Mouse (Mus musculus): ENCODE data around the gene Hcn4. TPM values are rescaled to one million over a fixed set of nuclear protein-coding genes. Genes with fewer than 3 reads are reported as not detected.

Gene Hcn4
- total and polyA plus RNA-seq, 2 experiments, result not detected

- H3K4me3 ChIP-seq (ENCODE audit: insufficient read depth, low read depth, low read length), result no peak overlapping the region
- H3K9ac ChIP-seq (ENCODE audit: low read depth, low read length), result no peak overlapping the region
- H3K36me3 ChIP-seq (ENCODE audit: control insufficient read depth, insufficient read depth, low read length), result no peaks in the 10 kb centered on the region
- no peaks in the 10 kb centered on the region for H3K79me2 ChIP-seq (ENCODE audit: control insufficient read depth, insufficient read depth, low read length)
- peak overlapping the region; percentile 28; the same call in 1 of the 2 replicates for H3K27ac ChIP-seq (replicated peaks; ENCODE audit: insufficient read depth, low read depth, low read length)
- 56% methylated on average over 4 of the region's 4 CpGs for WGBS
- H3K27me3 ChIP-seq (ENCODE audit: control insufficient read depth, insufficient read depth, low read length), result no peaks in the 10 kb centered on the region; the same call in 1 of the 2 replicates
- TF ChIP-seq CTCF (IDR thresholded peaks at IDR 0.05; ENCODE audit: low read depth, low read length), result no peak
- TF ChIP-seq POLR2A (IDR thresholded peaks at IDR 0.05; ENCODE audit: extremely low read depth, insufficient read depth, low read length), result no peak
- no peaks in the 10 kb centered on the region for H3K4me1 ChIP-seq (ENCODE audit: control insufficient read depth, insufficient read depth, low read length)
- DNase-seq (ENCODE audit: extremely low read depth, low read depth, low spot score), result peak; percentile 7
Observed at GRCm38 (mm10) chr9:58802294-58802693, 20.9 kb upstream of the Hcn4 start.

DNA sequence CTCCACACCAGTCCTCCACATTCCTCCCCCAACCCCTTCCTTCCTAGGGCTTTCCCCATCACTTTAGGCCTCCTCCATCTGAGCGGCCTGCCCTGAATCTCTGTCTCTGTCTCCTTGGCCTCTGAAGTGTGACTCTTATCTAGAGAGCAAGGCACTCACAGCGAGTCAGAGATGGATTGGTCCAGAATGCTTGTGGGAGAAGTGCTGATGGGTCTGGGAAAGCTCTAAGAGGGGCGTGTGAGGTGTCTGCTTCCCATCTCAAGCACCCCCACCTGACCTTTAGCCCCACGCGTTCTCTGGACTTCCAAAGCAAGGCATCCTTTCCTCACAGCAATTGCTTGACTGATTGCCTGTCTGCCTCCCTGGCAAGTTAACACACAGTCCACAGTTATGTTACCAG is 20.4 kb upstream of the Hcn4 start:
- Histone ChIP-seq H3K9ac (ENCODE audit: low read depth, low read length) (no peak overlapping the region), H3K27me3 (ENCODE audit: control insufficient read depth, insufficient read depth, low read length) (no peaks in the 10 kb centered on the region), H3K4me3 (ENCODE audit: insufficient read depth, low read depth, low read length) (no peak overlapping the region), H3K36me3 (ENCODE audit: control insufficient read depth, insufficient read depth, low read length) (no peaks in the 10 kb centered on the region), H3K79me2 (ENCODE audit: control insufficient read depth, insufficient read depth, low read length) (no peaks in the 10 kb centered on the region), H3K4me1 (ENCODE audit: control insufficient read depth, insufficient read depth, low read length) (no peaks in the 10 kb centered on the region), H3K27ac (replicated peaks; ENCODE audit: insufficient read depth, low read depth, low read length) (peak overlapping the region; percentile 28; the same call in 1 of the 2 replicates)
- no peak for TF ChIP-seq POLR2A (IDR thresholded peaks at IDR 0.05; ENCODE audit: extremely low read depth, insufficient read depth, low read length)
- no peak for TF ChIP-seq CTCF (IDR thresholded peaks at IDR 0.05; ENCODE audit: low read depth, low read length)
- DNase-seq (ENCODE audit: extremely low read depth, low read depth, low spot score), result no peak
- WGBS, result 61% methylated on average over 5 of the region's 5 CpGs

- no peak overlapping the region for H3K27ac ChIP-seq (replicated peaks; ENCODE audit: insufficient read depth, low read depth, low read length)
- TF ChIP-seq POLR2A (IDR thresholded peaks at IDR 0.05; ENCODE audit: extremely low read depth, insufficient read depth, low read length), result no peak
- no peak for TF ChIP-seq CTCF (IDR thresholded peaks at IDR 0.05; ENCODE audit: low read depth, low read length)
- no peaks in the 10 kb centered on the region for H3K79me2 ChIP-seq (ENCODE audit: control insufficient read depth, insufficient read depth, low read length)
- no peaks in the 10 kb centered on the region for H3K27me3 ChIP-seq (ENCODE audit: control insufficient read depth, insufficient read depth, low read length)
- no peaks in the 10 kb centered on the region for H3K4me1 ChIP-seq (ENCODE audit: control insufficient read depth, insufficient read depth, low read length)
- DNase-seq (ENCODE audit: extremely low read depth, low read depth, low spot score), result peak; percentile 41
- no peaks in the 10 kb centered on the region for H3K36me3 ChIP-seq (ENCODE audit: control insufficient read depth, insufficient read depth, low read length)
- WGBS, result 18% methylated on average over 15 of the region's 15 CpGs
- no peak overlapping the region for H3K9ac ChIP-seq (ENCODE audit: low read depth, low read length)
- H3K4me3 ChIP-seq (ENCODE audit: insufficient read depth, low read depth, low read length), result no peak overlapping the region
Observed at GRCm38 (mm10) chr9:58805601-58806318, 17.5 kb upstream of the Hcn4 start.

GRCm38 (mm10) chr9:58811171-58811570 is 12.0 kb upstream of the Hcn4 start:
- Histone ChIP-seq H3K27ac (replicated peaks; ENCODE audit: insufficient read depth, low read depth, low read length) (no peak overlapping the region), H3K36me3 (ENCODE audit: control insufficient read depth, insufficient read depth, low read length) (no peaks in the 10 kb centered on the region), H3K27me3 (ENCODE audit: control insufficient read depth, insufficient read depth, low read length) (no peaks in the 10 kb centered on the region), H3K4me3 (ENCODE audit: insufficient read depth, low read depth, low read length) (no peak overlapping the region), H3K9ac (ENCODE audit: low read depth, low read length) (no peak overlapping the region), H3K4me1 (ENCODE audit: control insufficient read depth, insufficient read depth, low read length) (no peaks in the 10 kb centered on the region), H3K79me2 (ENCODE audit: control insufficient read depth, insufficient read depth, low read length) (no peaks in the 10 kb centered on the region)
- 67% methylated on average over 3 of the region's 3 CpGs for WGBS
- DNase-seq (ENCODE audit: extremely low read depth, low read depth, low spot score), result no peak
- no peak for TF ChIP-seq CTCF (IDR thresholded peaks at IDR 0.05; ENCODE audit: low read depth, low read length)

GRCm38 (mm10) chr9:58815552-58816260 is 7.5 kb upstream of the Hcn4 start:
- Histone ChIP-seq H3K27ac (replicated peaks; ENCODE audit: insufficient read depth, low read depth, low read length) (no peak overlapping the region), H3K9ac (ENCODE audit: low read depth, low read length) (no peak overlapping the region), H3K36me3 (ENCODE audit: control insufficient read depth, insufficient read depth, low read length) (no peaks in the 10 kb centered on the region), H3K27me3 (ENCODE audit: control insufficient read depth, insufficient read depth, low read length) (peaks cover 5% of the 10 kb centered on the region; the same call in 1 of the 2 replicates), H3K79me2 (ENCODE audit: control insufficient read depth, insufficient read depth, low read length) (no peaks in the 10 kb centered on the region), H3K4me3 (ENCODE audit: insufficient read depth, low read depth, low read length) (no peak overlapping the region), H3K4me1 (ENCODE audit: control insufficient read depth, insufficient read depth, low read length) (no peaks in the 10 kb centered on the region)
- TF ChIP-seq CTCF (IDR thresholded peaks at IDR 0.05; ENCODE audit: low read depth, low read length) (no peak), POLR2A (IDR thresholded peaks at IDR 0.05; ENCODE audit: extremely low read depth, insufficient read depth, low read length) (no peak)
- no peak for DNase-seq (ENCODE audit: extremely low read depth, low read depth, low spot score)
- 48% methylated on average over 15 of the region's 15 CpGs for WGBS

DNA sequence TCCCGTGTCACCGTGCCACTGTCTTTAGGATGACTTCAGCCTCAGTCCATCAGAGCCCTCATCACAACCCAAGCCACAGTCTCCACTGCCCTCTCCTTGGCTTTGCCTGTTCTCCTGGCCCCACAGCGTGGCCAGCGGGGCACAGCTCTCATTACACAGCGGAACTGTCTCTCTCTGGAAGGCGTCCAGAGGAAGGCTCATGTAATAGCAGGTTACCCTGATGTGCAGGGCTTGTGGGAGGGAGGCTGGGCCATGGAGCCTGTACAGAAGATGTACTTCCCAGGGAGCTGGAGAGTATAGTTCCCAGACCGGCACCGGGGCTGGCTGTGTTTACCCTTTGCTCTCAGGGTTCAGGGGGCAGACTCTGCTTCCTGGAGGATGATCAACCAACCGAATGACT is 6.8 kb upstream of the Hcn4 start:
- Histone ChIP-seq H3K4me1 (ENCODE audit: control insufficient read depth, insufficient read depth, low read length) (no peaks in the 10 kb centered on the region), H3K36me3 (ENCODE audit: control insufficient read depth, insufficient read depth, low read length) (no peaks in the 10 kb centered on the region), H3K9ac (ENCODE audit: low read depth, low read length) (no peak overlapping the region), H3K79me2 (ENCODE audit: control insufficient read depth, insufficient read depth, low read length) (no peaks in the 10 kb centered on the region), H3K27me3 (ENCODE audit: control insufficient read depth, insufficient read depth, low read length) (peaks cover 5% of the 10 kb centered on the region; the same call in 1 of the 2 replicates), H3K27ac (replicated peaks; ENCODE audit: insufficient read depth, low read depth, low read length) (no peak overlapping the region), H3K4me3 (ENCODE audit: insufficient read depth, low read depth, low read length) (no peak overlapping the region)
- DNase-seq (ENCODE audit: extremely low read depth, low read depth, low spot score), result no peak
- no peak for TF ChIP-seq POLR2A (IDR thresholded peaks at IDR 0.05; ENCODE audit: extremely low read depth, insufficient read depth, low read length)
- TF ChIP-seq CTCF (IDR thresholded peaks at IDR 0.05; ENCODE audit: low read depth, low read length), result no peak
- WGBS, result 54% methylated on average over 9 of the region's 9 CpGs
